Mouse (Mus musculus): Measurements from ENCODE around the gene Slc9c1.

- no peak for TF ChIP-seq CTCF (IDR thresholded peaks at IDR 0.05; ENCODE audit: insufficient read depth, low read depth, low read length)
- TF ChIP-seq POLR2A (IDR thresholded peaks at IDR 0.05; ENCODE audit: insufficient read depth, low read depth, low read length): no peak
These were observed 94.5 kb downstream of the Slc9c1 start for GRCm38 (mm10) chr16:45629497-45630105.

All from olfactory bulb, adult 2 months (tissue).